Mouse (Mus musculus) lung, adult 2 months (tissue): ENCODE results near the gene Iqub.

ENCODE experiments used
- CTCF ChIP-seq: fragments of 200-500 bp; IDR thresholded peaks from 2 replicates; pipeline ENCODE4 v1.5.1; 2011; ENCODE audit warnings: mild to moderate bottlenecking, low read length, control low read depth; ENCODE audit not compliant: insufficient read depth
- POLR2A ChIP-seq: fragments of 200-500 bp; IDR thresholded peaks from 2 replicates; pipeline ENCODE4 v1.6.1; 2011; ENCODE audit warnings: low read depth, mild to moderate bottlenecking, control low read depth, low read length, borderline replicate concordance; ENCODE audit errors: extremely low read depth

GRCm38 (mm10) chr6:24416056-24416455 lies 98.8 kb downstream of the Iqub start:
- no peak for TF ChIP-seq CTCF
- no peak for TF ChIP-seq POLR2A
